Mouse (Mus musculus) frontal cortex, adult 2 months (tissue): ENCODE data around the gene Son. TPM values are rescaled to one million over a fixed set of nuclear protein-coding genes. Genes with fewer than 3 reads are reported as not detected.

Experiments
- DNase-seq, 2 experiments: peaks; one replicate each; pipeline ENCODE4 v3.0.0; 2022; ENCODE audit warnings: low spot score in 1 of 2; ENCODE audit errors: extremely low spot score in 1 of 2
- polyA plus RNA-seq: library from polyadenylated mRNA; depleted of rRNA; stranded (reverse); fragments of >200 nt; gene quantifications from 2 replicates; pipeline ENCODE4 v1.2.3, GENCODE M21; 2012; rRNA removed

Gene Son
- polyA plus RNA-seq = 367 and 426 TPM in 2 replicates

GRCm38 (mm10) chr16:91647461-91648219 lies at the start of gene Son:
Son (plus strand) TSS chr16:91647506.
- peak; percentile 96 to 98 for DNase-seq

GRCm38 (mm10) chr16:91597672-91598010 lies 49.7 kb upstream of the Son start, which contains the start of gene Tmem50b:
Tmem50b (minus strand) TSS chr16:91597800.
- DNase-seq = peak; percentile 97 to 99

- DNase-seq = no peak
Measured at GRCm38 (mm10) chr16:91599242-91599641, 48.1 kb upstream of the Son start.

GRCm38 (mm10) chr16:91601081-91601480 lies 46.2 kb upstream of the Son start:
- DNase-seq = no peak

- DNase-seq = no peak
Measured at GRCm38 (mm10) chr16:91601693-91602092, 45.6 kb upstream of the Son start.

- DNase-seq = no peak
Measured at GRCm38 (mm10) chr16:91605156-91605555, 42.1 kb upstream of the Son start.

- DNase-seq = no peak
Measured at GRCm38 (mm10) chr16:91606958-91607357, 40.3 kb upstream of the Son start.

GRCm38 (mm10) chr16:91609501-91610245 lies 37.6 kb upstream of the Son start:
- DNase-seq = no peak

- no peak for DNase-seq
Measured at GRCm38 (mm10) chr16:91611248-91611647, 36.1 kb upstream of the Son start.

- no peak for DNase-seq
Measured at GRCm38 (mm10) chr16:91612525-91612924, 34.8 kb upstream of the Son start.

GRCm38 (mm10) chr16:91614552-91614951 lies 32.8 kb upstream of the Son start:
- DNase-seq = peak in 1 of 2 experiments; percentile 36

GRCm38 (mm10) chr16:91618511-91619501 lies 28.5 kb upstream of the Son start, which contains the start of gene Dnajc28:
Dnajc28 (minus strand) TSS chr16:91619026.
- DNase-seq = peak; percentile 66 to 89

GRCm38 (mm10) chr16:91620185-91620584 lies 27.1 kb upstream of the Son start:
- no peak for DNase-seq

- DNase-seq = no peak
Measured at GRCm38 (mm10) chr16:91620991-91621390, 26.3 kb upstream of the Son start.

- DNase-seq = no peak
Measured at GRCm38 (mm10) chr16:91623074-91623473, 24.2 kb upstream of the Son start.

- peak in 1 of 2 experiments; percentile 50 for DNase-seq
Measured at GRCm38 (mm10) chr16:91627831-91628230, 19.5 kb upstream of the Son start.

- no peak for DNase-seq
Measured at GRCm38 (mm10) chr16:91628673-91629072, 18.6 kb upstream of the Son start.

- DNase-seq = no peak
Measured at GRCm38 (mm10) chr16:91629749-91630148, 17.6 kb upstream of the Son start.

GRCm38 (mm10) chr16:91630584-91630983 lies 16.7 kb upstream of the Son start:
- DNase-seq = no peak

GRCm38 (mm10) chr16:91632439-91632838 lies 14.9 kb upstream of the Son start:
- DNase-seq = peak in 1 of 2 experiments; percentile 48

- no peak for DNase-seq
Measured at GRCm38 (mm10) chr16:91632940-91633339, 14.4 kb upstream of the Son start.
